Mouse (Mus musculus): ENCODE data around the gene Dvl3. TPM values are rescaled to one million over a fixed set of nuclear protein-coding genes. Genes with fewer than 3 reads are reported as not detected.
A peak's percentile ranks its signal among the peaks of the same experiment; 100 is the strongest.
"Not testable (repeated sequence)": the region's sequence is repeated elsewhere in the genome, so short reads cannot be mapped to it uniquely, and the experiment has no call there.

Gene Dvl3
- 28.5 and 37.5 TPM in 2 replicates for polyA plus RNA-seq (2016; fragmentation: Nextera tagmentation; extraction: Ambion mirVana)

GRCm38 (mm10) chr16:20516726-20517201 lies at the start of gene Dvl3:
Gene Dvl3, plus strand, starts transcription at chr16:20516982.
- no peaks in the 10 kb centered on the region for H3K27me3 ChIP-seq (ENCODE audit: low read depth, poor library complexity, severe bottlenecking)
- H3K36me3 ChIP-seq, result peaks cover 26% of the 10 kb centered on the region
- H3K9me3 ChIP-seq (replicated peaks), result no peaks in the 10 kb centered on the region
- H3K27ac ChIP-seq (replicated peaks), result peak within 1 kb of the TSS; percentile 96
- peak within 1 kb of the TSS; percentile 84 for H3K4me3 ChIP-seq
- peaks cover 32% of the 10 kb centered on the region for H3K4me1 ChIP-seq
- peak; percentile 91 for DNase-seq (ENCODE audit: low spot score)
- WGBS, result under 1% methylated on average over 55 of the region's 55 CpGs

DNA sequence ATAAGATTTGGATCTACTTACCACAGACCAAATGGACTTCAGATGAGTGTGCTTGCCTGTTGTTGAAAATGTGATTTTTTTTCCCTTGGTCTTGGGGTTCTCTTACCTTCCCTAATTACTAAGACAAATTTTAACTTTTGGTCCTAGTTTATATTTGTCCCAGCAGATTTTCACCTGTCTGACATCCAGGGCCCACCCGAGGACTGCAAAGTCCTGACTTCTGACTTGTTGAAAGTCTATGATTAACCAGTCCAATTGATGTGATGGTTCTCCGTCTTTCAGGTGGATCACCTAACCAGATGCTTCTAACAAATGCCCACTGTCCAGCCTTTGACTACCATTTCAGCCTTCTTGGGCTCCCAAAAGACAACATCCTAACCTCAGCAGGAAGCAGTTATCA lies 45.8 kb upstream of the Dvl3 start:
- 90% methylated on average over 2 of the region's 2 CpGs for WGBS
- H3K4me1 ChIP-seq, result no peaks in the 10 kb centered on the region
- no peaks in the 10 kb centered on the region for H3K27me3 ChIP-seq (ENCODE audit: low read depth, poor library complexity, severe bottlenecking)
- no peaks in the 10 kb centered on the region for H3K9me3 ChIP-seq (replicated peaks)
- DNase-seq (ENCODE audit: low spot score), result no peak
- no peaks in the 10 kb centered on the region for H3K36me3 ChIP-seq
- no peak overlapping the region for H3K27ac ChIP-seq (replicated peaks)
- no peak overlapping the region for H3K4me3 ChIP-seq

GRCm38 (mm10) chr16:20471686-20472085 lies 45.1 kb upstream of the Dvl3 start:
- DNase-seq (ENCODE audit: low spot score), result no peak
- H3K9me3 ChIP-seq (replicated peaks), result no peaks in the 10 kb centered on the region
- no peak overlapping the region for H3K4me3 ChIP-seq
- no peaks in the 10 kb centered on the region for H3K27me3 ChIP-seq (ENCODE audit: low read depth, poor library complexity, severe bottlenecking)
- H3K36me3 ChIP-seq, result no peaks in the 10 kb centered on the region
- WGBS, result 73% methylated on average over 1 of the region's 1 CpGs
- H3K27ac ChIP-seq (replicated peaks), result no peak overlapping the region
- no peaks in the 10 kb centered on the region for H3K4me1 ChIP-seq

- no peaks in the 10 kb centered on the region for H3K36me3 ChIP-seq
- WGBS, result 91% methylated on average over 1 of the region's 1 CpGs
- no peak overlapping the region for H3K4me3 ChIP-seq
- no peaks in the 10 kb centered on the region for H3K9me3 ChIP-seq (replicated peaks)
- H3K4me1 ChIP-seq, result no peaks in the 10 kb centered on the region
- no peak overlapping the region for H3K27ac ChIP-seq (replicated peaks)
- no peak for DNase-seq (ENCODE audit: low spot score)
- H3K27me3 ChIP-seq (ENCODE audit: low read depth, poor library complexity, severe bottlenecking), result no peaks in the 10 kb centered on the region
Measured at GRCm38 (mm10) chr16:20473748-20474147, 43.0 kb upstream of the Dvl3 start.

DNA sequence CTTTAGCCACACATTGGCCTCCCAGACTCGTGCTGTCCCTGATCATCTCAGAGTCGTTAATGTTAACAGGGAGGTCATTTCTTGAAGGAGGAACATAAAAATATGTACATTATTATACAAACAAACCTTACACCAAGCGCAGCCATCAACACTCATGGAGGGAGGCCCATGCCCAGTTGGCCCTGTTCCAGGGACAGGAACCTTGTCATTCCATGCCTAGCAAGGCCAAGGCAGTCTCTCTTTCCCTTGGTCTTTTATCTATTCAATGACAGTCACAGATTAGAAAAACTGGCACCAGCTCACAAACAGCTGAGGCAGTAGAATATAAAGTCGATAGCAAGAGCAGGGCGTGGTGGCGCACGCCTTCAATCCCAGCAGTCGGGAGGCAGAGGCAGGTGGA lies 42.6 kb upstream of the Dvl3 start:
- no peak overlapping the region for H3K4me3 ChIP-seq
- H3K9me3 ChIP-seq (replicated peaks), result no peaks in the 10 kb centered on the region
- 93% methylated on average over 8 of the region's 8 CpGs for WGBS
- no peaks in the 10 kb centered on the region for H3K27me3 ChIP-seq (ENCODE audit: low read depth, poor library complexity, severe bottlenecking)
- no peaks in the 10 kb centered on the region for H3K36me3 ChIP-seq
- no peaks in the 10 kb centered on the region for H3K4me1 ChIP-seq
- DNase-seq (ENCODE audit: low spot score), result no peak
- no peak overlapping the region for H3K27ac ChIP-seq (replicated peaks)

GRCm38 (mm10) chr16:20474786-20475185 lies 42.0 kb upstream of the Dvl3 start:
- H3K4me1 ChIP-seq, result no peaks in the 10 kb centered on the region
- H3K27ac ChIP-seq (replicated peaks), result no peak overlapping the region
- H3K27me3 ChIP-seq (ENCODE audit: low read depth, poor library complexity, severe bottlenecking), result no peaks in the 10 kb centered on the region
- H3K9me3 ChIP-seq (replicated peaks), result no peaks in the 10 kb centered on the region
- H3K36me3 ChIP-seq, result no peaks in the 10 kb centered on the region
- DNase-seq (ENCODE audit: low spot score), result no peak
- 86% methylated on average over 6 of the region's 6 CpGs for WGBS
- H3K4me3 ChIP-seq, result no peak overlapping the region

- no peak for DNase-seq (ENCODE audit: low spot score)
- H3K9me3 ChIP-seq (replicated peaks), result no peaks in the 10 kb centered on the region
- WGBS, result 97% methylated on average over 1 of the region's 1 CpGs
Measured at GRCm38 (mm10) chr16:20475335-20475734, 41.4 kb upstream of the Dvl3 start.

GRCm38 (mm10) chr16:20476857-20477256 lies 39.9 kb upstream of the Dvl3 start:
- no peaks in the 10 kb centered on the region for H3K27me3 ChIP-seq (ENCODE audit: low read depth, poor library complexity, severe bottlenecking)
- WGBS, result 71% methylated on average over 1 of the region's 1 CpGs
- no peak overlapping the region for H3K4me3 ChIP-seq
- H3K27ac ChIP-seq (replicated peaks), result no peak overlapping the region
- no peak for DNase-seq (ENCODE audit: low spot score)
- H3K36me3 ChIP-seq, result no peaks in the 10 kb centered on the region
- no peaks in the 10 kb centered on the region for H3K9me3 ChIP-seq (replicated peaks)
- no peaks in the 10 kb centered on the region for H3K4me1 ChIP-seq

More at GRCm38 (mm10) chr16:20475335-20475734, 41.4 kb upstream of the Dvl3 start:
- no peak overlapping the region for H3K4me3 ChIP-seq
- no peaks in the 10 kb centered on the region for H3K4me1 ChIP-seq
- no peaks in the 10 kb centered on the region for H3K27me3 ChIP-seq (ENCODE audit: low read depth, poor library complexity, severe bottlenecking)
- H3K27ac ChIP-seq (replicated peaks), result no peak overlapping the region
- no peaks in the 10 kb centered on the region for H3K36me3 ChIP-seq

- Histone ChIP-seq H3K27me3 (ENCODE audit: low read depth, poor library complexity, severe bottlenecking) (no peaks in the 10 kb centered on the region), H3K36me3 (no peaks in the 10 kb centered on the region), H3K9me3 (replicated peaks) (no peaks in the 10 kb centered on the region), H3K27ac (replicated peaks) (no peak overlapping the region), H3K4me3 (no peak overlapping the region), H3K4me1 (no peaks in the 10 kb centered on the region)
- no peak for DNase-seq (ENCODE audit: low spot score)
- WGBS, result 87% methylated on average over 3 of the region's 3 CpGs
Measured at GRCm38 (mm10) chr16:20477270-20477669, 39.5 kb upstream of the Dvl3 start.

DNA sequence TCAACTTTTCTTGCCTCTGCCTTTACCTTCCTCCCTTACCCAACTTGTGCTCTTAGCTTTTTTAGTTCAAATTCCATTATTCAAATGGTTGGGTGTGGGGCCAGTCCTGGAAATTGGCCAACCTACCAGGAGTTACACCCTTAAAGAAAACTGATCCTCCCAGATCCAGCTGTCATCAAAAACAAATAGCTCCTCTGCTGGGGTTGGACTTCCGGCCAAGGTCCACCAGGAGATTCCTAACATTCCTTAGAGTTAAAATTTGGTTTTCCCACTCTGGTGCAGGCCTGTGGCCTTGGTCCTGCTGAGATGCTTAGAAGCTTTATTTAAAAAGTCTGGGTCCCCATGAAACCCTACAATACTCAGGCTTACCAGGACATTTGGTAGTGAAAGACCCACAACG lies 38.3 kb upstream of the Dvl3 start:
- H3K27ac ChIP-seq (replicated peaks), result no peak overlapping the region
- no peaks in the 10 kb centered on the region for H3K4me1 ChIP-seq
- no peaks in the 10 kb centered on the region for H3K27me3 ChIP-seq (ENCODE audit: low read depth, poor library complexity, severe bottlenecking)
- 77% methylated on average over 2 of the region's 2 CpGs for WGBS
- H3K4me3 ChIP-seq, result no peak overlapping the region
- H3K36me3 ChIP-seq, result no peaks in the 10 kb centered on the region
- H3K9me3 ChIP-seq (replicated peaks), result no peaks in the 10 kb centered on the region
- no peak for DNase-seq (ENCODE audit: low spot score)

DNA sequence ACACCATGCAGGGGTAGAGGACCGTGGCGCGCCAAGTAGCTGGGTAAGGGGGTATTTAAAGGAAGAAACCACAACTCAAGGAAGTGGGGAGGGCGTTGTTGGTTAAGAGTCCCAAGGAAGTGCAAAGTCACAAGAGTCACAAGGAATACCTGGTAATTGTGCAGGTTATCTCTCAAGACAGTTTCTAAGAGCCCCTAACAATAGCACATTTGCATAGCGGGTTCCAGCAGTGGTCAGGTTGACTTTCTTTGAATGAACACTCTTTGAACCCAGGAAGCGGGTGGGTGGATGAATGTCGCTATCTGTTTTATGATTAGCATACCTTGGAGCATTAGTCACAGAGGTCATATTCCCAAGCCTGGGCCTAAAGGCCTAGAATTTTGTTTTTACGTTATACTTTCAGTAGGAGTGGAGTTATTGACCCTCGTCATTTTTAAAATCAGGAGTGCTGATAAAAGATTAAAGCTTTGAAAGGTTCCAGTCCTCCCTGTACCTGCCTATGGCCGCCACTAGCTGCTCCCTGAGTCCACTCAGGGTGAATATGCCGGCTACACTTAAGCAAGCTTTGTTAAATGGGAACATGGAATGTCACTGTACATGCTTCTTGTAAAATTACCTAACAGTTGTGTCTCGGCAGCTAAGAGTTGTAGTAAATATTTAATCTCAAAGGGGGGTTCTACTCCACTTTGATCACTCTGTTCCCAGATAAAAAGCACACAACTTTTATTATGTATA lies 37.6 kb upstream of the Dvl3 start:
- not testable (repeated sequence) for H3K27ac ChIP-seq (replicated peaks); H3K27me3 ChIP-seq (ENCODE audit: low read depth, poor library complexity, severe bottlenecking); H3K9me3 ChIP-seq (replicated peaks); H3K4me3 ChIP-seq; H3K36me3 ChIP-seq; DNase-seq (ENCODE audit: low spot score); H3K4me1 ChIP-seq
- WGBS, result 91% methylated on average over 12 of the region's 12 CpGs

DNA sequence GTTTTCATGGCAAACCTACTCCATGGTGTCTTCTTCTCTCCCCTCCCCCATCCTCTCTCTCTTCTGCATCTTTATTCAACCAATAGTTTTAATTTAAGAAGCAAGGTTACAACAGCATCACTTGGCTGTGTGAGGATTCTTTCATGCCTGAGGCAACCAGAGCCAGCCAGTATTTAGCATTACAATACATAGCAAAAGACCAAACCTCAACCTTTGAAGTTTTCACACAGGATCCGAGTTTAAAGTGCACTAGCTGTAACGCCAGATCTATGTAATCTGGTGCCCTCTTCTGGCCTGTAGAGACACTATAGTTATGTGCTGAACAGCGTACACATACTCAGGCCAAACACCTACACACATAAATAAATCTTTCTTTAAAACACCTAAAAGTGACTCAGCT lies 36.7 kb upstream of the Dvl3 start:
- Histone ChIP-seq H3K27ac (replicated peaks) (no peak overlapping the region), H3K36me3 (no peaks in the 10 kb centered on the region), H3K4me1 (no peaks in the 10 kb centered on the region), H3K27me3 (ENCODE audit: low read depth, poor library complexity, severe bottlenecking) (no peaks in the 10 kb centered on the region), H3K9me3 (replicated peaks) (no peaks in the 10 kb centered on the region), H3K4me3 (no peak overlapping the region)
- no peak for DNase-seq (ENCODE audit: low spot score)
- whole genome bisulfite sequencing, result 35% methylated on average over 3 of the region's 3 CpGs

- WGBS, result 77% methylated on average over 2 of the region's 2 CpGs
Measured at GRCm38 (mm10) chr16:20481746-20482145, 35.0 kb upstream of the Dvl3 start.

More at GRCm38 (mm10) chr16:20481746-20482145, 35.0 kb upstream of the Dvl3 start:
- no peaks in the 10 kb centered on the region for H3K9me3 ChIP-seq (replicated peaks)
- H3K27me3 ChIP-seq (ENCODE audit: low read depth, poor library complexity, severe bottlenecking), result no peaks in the 10 kb centered on the region
- no peaks in the 10 kb centered on the region for H3K36me3 ChIP-seq
- H3K4me1 ChIP-seq, result no peaks in the 10 kb centered on the region
- no peak overlapping the region for H3K27ac ChIP-seq (replicated peaks)
- no peak overlapping the region for H3K4me3 ChIP-seq
- no peak for DNase-seq (ENCODE audit: low spot score)

Data from midbrain, embryonic 10.5 days (tissue).